Mouse (Mus musculus): ENCODE data around the gene Prune2.

The Prune2 gene

DNA sequence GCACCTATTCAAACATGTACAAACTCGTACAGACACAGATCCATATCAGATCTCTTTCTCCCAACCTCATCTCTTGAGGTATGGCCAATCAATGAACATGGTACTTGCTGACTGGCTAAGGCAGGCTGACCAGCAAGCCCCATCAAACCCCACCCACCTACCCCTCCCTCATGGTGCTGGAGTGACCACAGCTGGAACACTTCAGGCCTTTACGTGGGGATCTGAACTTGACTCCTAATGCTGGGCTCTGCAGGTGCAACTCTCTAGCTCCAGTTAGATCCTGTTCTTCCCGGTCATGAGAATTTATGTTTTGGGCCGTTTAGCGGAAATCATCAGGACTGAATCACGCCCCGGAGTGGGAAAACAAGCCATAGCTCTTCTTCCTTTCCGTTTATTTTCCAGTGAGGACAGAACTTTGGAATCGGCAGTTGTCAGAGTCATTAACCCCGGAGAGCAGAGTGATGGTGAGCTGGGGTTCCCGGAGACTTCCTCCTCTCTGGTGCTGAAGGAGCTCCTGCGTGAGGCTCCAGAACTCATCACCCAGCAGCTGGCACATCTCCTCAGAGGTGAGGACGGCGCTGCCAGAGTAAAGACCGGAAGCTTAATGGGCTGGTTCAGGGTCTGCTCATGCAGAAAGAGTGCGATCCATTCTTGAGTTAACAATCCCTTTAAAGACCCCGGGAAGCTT is 50.4 kb downstream of the Prune2 start:
- no peak for DNase-seq

DNA sequence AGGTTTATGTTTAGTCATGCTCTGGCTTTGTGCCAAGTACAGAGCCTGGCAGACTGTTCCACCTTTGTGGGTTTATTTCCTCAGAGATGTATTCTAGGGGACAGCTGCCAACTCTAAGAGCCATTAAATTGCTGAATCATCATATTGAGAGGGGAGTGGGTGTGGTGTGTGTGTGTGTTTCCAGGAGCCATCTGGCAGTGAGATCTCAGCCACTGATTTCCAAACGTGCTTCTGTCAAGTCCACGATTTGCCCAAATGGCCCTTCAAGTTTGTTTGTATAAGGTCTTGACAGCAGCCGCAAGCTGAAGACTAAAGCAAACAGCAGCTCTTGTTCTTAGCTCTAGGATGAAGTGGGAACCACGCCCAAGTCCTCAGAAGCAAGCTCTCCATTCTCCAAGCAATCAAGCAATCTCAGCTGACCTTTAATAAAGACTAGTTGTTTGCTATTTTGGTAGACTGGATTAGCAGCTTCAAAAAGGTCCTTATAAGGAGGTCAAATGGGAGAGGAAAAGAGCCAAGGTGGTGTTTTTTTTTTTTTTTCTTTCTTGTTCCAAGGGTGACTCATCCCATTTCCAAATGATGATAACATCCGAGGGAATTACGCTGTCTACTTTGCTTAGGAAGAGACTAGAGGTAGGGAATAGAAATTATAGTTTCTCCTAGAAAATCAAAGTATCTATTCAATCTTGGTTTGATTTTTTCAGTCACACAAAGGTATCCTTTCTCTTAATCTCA is 55.5 kb downstream of the Prune2 start:
- no peak for DNase-seq

GRCm38 (mm10) chr19:17013085-17013484 is 57.2 kb downstream of the Prune2 start:
- DNase-seq, result no peak

GRCm38 (mm10) chr19:17014337-17015124 is 58.6 kb downstream of the Prune2 start:
- no peak for DNase-seq

DNA sequence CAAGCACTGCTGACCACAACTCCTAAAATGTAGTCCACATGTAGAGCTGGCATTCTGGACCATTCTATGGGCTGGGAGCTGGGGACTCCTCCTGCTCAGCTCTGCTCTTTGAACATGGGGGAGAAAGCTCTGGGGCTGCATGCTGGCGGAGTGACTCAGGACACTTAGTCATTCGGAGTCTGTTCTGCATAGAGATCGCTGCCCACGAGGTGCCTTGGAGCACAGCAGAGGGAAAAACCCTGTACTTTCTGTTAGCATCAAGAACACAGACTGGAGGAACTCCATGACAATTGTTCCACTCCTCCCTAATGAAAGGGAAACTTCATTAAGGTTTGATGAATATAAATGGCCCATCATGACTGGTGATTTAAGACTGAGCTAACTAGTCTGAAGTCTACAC is 68.8 kb downstream of the Prune2 start:
- no peak for DNase-seq

DNA sequence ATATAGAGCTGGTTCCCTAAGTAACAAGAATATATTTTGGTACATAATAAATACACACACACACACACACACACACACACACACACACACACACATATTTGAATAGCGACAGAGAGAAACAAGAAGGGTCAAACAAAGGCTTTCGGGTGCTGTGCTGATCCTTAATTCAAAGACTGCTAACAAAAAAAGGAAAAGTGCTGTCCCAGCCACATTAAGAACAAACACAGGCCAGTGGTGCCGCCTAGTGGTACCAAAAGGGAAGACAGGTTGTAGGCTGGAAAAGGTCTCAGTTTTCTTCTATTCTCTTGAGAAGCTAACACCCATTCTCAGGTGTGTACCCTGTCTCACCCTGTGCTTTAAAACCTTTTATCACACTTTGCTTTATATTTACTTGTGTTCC is 74.4 kb downstream of the Prune2 start:
- DNase-seq, result peak; percentile 45 to 46

DNA sequence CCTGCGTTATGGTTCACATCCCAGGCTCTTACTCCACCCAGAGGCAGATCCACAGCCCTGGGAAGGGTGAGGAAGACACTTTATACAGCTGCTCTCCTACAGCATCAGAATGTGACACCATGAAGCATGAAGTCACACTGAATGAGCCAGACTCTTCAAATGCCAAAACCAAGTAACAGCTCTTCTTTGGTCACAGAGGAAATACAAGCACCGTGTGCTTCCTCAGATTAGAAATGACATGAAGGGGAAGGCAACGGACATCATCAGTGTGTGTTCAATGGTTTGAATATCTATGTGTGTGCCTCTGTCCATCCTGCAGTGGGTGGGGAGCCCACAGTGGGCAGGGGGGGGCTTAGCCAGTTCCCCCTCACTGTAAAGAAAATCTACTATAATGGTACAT is 76.4 kb downstream of the Prune2 start:
- no peak for DNase-seq

- no peak for DNase-seq
These were observed 91.0 kb downstream of the Prune2 start for GRCm38 (mm10) chr19:17046961-17047360.

DNA sequence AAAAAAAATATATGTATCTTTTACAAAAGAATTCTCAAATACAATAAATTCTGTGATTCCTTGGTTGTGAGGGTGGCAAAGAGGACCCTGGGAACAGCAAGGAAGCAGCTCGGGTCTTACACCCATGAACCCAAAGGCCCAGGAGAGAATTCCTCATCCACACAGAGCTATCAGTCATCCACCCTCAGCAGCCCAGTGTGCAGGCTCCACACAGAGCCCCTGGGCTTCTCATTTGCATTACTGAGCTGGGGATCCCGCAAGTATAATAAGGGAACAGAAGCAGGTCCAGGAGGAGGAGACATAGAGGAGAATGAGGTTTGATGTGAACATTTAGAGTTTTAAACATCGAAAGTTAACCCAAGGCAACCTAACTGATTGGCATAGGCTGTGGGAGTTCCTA is 100.0 kb downstream of the Prune2 start:
- DNase-seq, result no peak

- DNase-seq, result no peak
These were observed 104.2 kb downstream of the Prune2 start for GRCm38 (mm10) chr19:17060106-17060505.

DNA sequence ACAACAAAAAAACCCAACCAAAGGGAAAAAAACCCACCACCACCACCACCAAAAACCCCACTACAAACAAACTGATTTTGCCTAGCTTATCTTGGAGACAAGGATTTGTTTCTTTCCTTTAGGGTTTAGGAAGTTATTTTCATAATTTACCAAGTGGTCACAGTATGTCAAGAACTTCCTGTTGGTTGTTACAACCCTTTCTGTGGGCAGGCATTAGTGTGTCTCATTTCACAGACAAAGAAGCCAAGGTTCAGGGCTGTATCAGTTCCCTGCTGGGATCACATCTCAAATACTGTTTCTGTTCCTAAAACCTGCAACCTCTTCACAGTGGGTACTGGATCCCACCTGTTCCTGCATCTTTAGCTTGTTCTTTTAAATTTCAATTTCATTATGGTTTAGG is 108.5 kb downstream of the Prune2 start:
- DNase-seq, result no peak

- no peak for DNase-seq
These were observed 113.1 kb downstream of the Prune2 start for GRCm38 (mm10) chr19:17069067-17069466.

DNA sequence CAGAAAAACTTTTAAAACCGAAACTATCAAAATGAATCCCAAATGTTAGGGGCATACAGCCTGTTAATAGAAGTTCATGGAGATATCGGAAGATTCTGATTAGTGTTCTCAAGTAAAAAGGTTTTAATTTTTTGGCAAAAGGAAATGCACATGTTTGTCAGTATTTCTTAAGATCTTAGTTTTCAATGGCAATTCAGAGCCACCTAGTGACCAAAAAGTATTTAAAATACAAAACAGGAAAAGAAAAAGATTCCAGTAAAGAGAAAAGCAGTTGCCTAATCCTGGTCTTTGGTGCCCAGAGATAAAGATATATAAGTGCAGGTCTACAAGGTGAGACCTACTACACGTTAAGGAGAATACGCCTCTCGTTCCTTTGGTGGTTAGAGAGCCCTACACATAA is 115.3 kb downstream of the Prune2 start:
- no peak for DNase-seq

- DNase-seq, result no peak
These were observed 116.3 kb downstream of the Prune2 start for GRCm38 (mm10) chr19:17072245-17072644.

- no peak for DNase-seq
These were observed 122.9 kb downstream of the Prune2 start for GRCm38 (mm10) chr19:17078643-17079316.

GRCm38 (mm10) chr19:17081382-17081781 is 125.5 kb downstream of the Prune2 start:
- DNase-seq, result no peak

DNA sequence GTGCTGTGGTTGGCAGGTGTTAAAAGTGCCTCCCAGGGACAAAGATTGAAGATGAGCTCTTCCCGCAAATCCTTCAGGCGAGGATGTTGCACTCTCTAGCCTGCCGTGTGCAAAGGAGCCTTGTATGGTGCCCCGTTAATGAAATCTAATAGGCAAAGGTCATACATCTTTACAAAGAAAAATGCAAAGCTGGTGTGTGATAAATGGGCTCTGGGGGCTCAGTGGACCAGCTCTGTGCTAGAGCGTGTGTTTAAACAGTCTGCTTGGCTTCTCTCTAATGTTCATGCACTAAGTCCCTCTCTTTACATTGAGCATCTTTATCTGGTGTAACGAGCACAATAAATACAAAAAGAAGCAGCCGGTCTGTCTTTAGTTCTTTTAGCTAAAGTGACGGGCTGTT is 138.1 kb downstream of the Prune2 start:
- no peak for DNase-seq

- DNase-seq, result no peak
These were observed 140.4 kb downstream of the Prune2 start for GRCm38 (mm10) chr19:17096338-17096737.

- DNase-seq, result no peak
These were observed 141.3 kb downstream of the Prune2 start for GRCm38 (mm10) chr19:17097210-17097609.

- DNase-seq, result no peak
These were observed 152.9 kb downstream of the Prune2 start for GRCm38 (mm10) chr19:17108782-17109181.

DNA sequence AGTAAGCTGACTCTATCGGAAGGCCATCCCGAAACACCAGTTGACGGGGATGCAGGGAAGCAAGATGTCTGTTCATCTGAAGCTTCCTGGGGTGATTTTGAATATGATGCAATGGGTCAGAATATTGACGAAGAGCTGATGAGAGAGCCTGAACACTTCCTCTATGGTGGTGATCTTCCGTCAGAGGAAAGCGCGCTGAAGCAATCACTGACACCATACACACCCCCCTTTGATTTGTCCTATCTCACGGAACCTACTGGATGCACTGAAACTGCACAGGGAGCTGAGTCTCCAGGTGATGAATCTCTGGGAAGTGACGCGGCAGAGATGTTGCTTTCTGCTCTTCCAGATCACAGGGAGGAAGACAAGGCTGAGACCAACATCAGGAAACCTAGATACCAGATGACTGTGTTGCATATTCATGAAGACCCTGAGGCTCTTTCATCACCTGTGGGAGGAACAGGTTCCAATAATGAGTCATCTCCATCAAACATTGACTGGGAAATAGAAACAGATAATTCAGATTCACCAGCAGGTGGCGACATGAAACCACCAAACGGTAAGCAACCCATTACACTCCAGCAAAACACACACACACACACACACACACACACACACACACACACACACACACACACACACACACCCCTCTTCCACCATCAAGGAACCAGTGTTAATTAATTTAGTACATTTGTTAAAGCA is 168.3 kb downstream of the Prune2 start:
- DNase-seq, result peak; percentile 72 to 74

DNA sequence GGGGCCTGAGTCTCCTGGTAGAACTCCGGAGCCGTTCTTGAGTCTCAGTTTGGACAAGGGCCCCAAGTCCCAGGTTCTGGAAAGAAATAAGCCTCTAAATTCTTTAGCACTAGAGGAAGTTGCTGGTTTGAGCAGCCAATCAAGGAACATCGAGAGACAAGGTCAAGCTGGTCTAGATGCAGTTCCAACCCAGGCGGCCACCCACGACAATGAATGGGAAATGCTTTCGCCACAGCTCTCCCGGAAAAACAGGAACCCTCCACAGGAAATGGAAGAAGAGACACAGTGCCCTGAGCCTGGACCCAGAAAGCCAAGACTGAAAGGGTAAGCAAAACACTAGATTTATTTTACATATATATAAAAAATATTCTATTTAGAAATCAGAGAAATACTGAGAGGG is 169.5 kb downstream of the Prune2 start:
- DNase-seq, result no peak

DNA sequence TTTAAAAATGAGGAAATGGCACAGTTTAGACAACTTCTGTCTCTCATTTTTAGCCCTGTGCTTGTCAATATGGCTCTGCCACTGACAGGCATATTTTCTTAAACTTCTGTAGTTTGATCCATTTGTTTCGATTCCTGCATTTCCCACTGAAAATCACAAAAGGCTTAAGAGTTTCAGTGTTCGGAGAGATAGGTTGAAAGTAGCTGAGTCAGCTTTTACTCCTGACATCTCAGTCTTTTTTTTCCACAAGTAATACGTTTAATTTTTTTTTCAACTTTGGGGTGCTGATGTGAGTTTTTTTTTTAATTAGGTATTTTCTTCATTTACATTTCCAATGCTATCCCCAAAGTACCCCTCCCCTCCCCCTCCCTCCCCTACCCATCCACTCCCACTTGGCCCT is 174.6 kb downstream of the Prune2 start:
- no peak for DNase-seq

Data from B cell, adult 2 months (primary cell).